Mouse (Mus musculus) thymus, postnatal 0 days (tissue): ENCODE results near the gene Gm128. TPM values are rescaled to one million over a fixed set of nuclear protein-coding genes. Genes with fewer than 3 reads are reported as not detected.
"Not testable (repeated sequence)": the region's sequence is repeated elsewhere in the genome, so short reads cannot be mapped to it uniquely, and the experiment has no call there.

Experiments
- DNase-seq: peaks from one replicate; pipeline ENCODE4 v3.0.0-alpha.2; 2015; ENCODE audit warnings: low spot score
- polyA plus RNA-seq: library from polyadenylated mRNA; unstranded; fragments of >200 nt; fragmentation: Nextera tagmentation; extraction: Ambion mirVana; gene quantifications from 2 replicates; pipeline ENCODE4 v1.2.1, GENCODE M21; 2015

Gene Gm128
- polyA plus RNA-seq, 1 experiment from 2014 or later, result 0.39 TPM

DNA sequence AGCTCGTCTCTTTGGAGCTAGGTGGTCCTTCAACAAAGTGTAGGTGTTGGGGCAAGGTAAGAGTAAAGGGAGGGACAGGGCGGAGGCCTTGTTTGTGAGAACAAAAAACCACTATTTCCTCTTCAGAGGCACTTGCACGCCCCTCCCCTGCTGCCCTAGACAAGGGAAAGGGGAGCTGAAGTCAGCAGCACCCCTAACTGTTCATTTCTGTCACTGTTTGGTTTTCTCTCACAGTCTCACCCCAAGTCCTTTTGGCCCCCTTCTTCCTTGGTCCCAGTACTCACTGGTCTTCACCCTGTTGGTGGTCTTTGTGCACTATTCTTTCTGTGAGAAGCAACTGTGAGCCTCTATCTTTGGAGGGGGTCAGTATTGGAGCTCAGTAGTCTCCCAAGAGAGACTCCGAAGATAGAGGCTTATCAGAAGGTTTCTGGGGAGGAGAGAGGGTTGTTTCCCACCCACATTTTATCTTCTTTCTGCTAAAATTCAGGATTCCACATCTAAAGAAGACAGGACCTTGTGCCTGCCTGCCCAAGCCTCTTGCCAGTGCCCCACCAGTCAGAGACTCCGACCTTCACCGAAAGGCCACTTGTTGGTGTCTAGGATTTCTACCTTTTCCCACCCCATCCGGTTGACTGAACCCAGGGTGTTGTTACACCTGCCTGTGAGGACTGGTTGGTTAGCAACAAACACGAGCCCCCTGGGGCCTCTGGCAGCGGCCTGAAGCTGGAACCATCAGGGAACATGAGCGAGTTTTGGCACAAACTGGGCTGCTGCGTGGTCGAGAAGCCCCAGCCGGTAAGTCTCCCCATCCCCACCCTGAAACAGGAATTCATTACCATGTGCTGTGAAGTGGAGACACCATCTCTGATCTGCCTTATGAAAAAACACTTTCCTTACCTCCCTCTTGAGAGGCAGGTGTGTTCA, 9.8 kb downstream of the Gm128 start, which contains the start of gene Mllt11:
Mllt11 (minus strand) TSS at position 874 of the 924 bp plus-strand sequence.
- DNase-seq, result peak; percentile 58

GRCm38 (mm10) chr3:95230495-95231297, 10.7 kb downstream of the Gm128 start:
- peak; percentile 35 for DNase-seq

- no peak for DNase-seq
Observed at GRCm38 (mm10) chr3:95229781-95230494, 11.5 kb downstream of the Gm128 start.

GRCm38 (mm10) chr3:95228894-95229780, 12.3 kb downstream of the Gm128 start:
- DNase-seq, result peak; percentile 58

DNA sequence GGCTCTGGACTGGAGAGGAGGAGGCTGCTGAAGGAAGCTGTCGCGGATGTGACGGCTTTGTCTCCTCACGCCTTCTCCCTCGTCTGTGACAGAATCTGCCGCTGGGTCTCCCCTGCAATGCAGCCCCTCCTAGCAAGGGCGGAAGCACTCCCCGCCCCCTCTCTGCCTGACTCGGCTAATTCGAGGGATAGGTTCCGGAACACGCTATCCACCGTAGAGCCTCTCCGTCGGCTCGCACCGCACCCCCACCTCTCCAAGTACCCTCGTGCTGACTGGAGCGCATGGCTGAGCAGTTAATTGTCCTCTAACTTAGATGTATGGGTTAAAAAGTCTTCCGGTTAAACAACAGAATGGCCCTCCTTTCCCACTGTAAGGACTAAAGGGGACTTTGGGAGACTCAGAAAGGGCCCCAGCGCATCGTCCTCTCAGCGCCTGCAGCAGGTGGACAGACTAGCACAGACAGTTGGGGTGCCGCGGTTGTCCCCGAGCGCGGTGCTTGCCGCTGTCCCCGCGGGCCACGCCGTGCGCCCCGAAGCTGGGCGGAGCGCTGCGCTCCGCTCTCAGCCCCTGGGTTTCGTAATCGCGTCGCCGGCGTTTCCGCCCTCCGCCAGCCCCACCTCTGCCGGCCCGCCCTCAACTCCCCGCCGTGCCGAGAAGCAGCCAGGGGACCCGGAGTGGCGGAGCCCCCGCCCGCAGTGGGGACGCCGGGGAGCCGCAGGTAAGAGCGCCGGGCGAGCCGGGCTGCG, 13.1 kb downstream of the Gm128 start, which contains the start of gene Cdc42se1:
Cdc42se1 (plus strand) TSS at position 585 of the 746 bp plus-strand sequence.
- DNase-seq, result peak; percentile 94

DNA sequence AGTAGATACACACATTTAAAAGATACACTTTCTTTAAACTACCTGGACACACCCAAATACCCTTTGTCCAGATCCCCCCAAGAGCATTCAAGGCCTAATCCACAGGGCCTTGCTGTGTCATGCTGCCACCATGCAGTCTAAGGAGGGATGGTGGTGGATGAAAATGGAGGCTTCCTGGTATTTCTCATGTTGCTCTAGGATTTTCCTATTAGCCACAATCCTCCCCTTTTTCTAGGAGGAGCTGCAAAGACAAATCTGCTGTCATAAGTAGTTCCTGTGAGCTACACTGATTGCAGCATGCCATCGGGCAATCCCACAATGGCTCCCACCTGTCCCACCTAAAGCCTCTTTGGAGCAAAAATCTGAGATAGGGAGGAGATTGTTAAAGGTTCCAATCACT, 14.2 kb downstream of the Gm128 start:
- DNase-seq, result no peak

DNA sequence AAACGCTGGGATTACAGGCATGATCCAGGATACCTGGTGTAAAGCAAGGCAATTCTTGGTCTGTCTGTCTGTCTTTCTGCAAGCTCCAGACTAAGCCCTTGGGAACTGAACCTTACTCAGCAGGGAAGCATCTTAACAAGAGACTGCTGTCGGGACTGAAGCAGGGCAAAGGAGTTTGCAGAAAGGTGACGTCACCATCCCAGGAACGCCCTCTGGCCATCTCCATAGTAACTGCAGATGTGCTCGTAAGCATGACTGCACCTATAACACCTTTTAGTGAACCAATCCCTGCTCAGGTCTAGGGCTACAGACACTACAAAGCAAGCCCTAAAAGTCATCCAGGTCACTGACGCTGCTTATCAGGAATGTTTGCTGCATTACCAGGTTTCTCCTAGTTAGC, 17.1 kb downstream of the Gm128 start:
- DNase-seq, result no peak

DNA sequence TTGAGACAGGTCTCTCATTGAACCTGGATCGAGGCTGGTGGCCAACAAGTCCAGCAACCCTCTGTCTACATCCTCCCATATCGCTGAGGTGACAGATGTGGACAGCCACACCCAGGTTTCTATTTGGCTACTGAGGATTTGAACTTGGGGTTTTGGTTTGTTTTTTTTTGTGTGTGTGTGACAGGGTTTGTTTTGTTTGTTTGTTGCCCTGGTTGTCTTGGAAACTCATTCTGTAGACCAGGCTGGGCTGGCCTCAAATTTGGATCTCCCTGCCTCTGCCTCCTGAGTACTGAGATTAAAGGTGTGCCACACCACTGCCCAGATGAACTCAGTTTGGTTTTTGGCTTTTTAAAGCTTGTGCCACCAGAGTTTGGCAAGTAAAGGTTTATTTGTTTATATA, 18.4 kb downstream of the Gm128 start:
- no peak for DNase-seq

- DNase-seq, result no peak
Observed at GRCm38 (mm10) chr3:95218466-95219137, 22.8 kb downstream of the Gm128 start.

GRCm38 (mm10) chr3:95217255-95218134, 23.9 kb downstream of the Gm128 start, which contains the start of gene Gabpb2:
Gabpb2 (minus strand) TSS chr3:95217916.
- peak; percentile 92 for DNase-seq

DNA sequence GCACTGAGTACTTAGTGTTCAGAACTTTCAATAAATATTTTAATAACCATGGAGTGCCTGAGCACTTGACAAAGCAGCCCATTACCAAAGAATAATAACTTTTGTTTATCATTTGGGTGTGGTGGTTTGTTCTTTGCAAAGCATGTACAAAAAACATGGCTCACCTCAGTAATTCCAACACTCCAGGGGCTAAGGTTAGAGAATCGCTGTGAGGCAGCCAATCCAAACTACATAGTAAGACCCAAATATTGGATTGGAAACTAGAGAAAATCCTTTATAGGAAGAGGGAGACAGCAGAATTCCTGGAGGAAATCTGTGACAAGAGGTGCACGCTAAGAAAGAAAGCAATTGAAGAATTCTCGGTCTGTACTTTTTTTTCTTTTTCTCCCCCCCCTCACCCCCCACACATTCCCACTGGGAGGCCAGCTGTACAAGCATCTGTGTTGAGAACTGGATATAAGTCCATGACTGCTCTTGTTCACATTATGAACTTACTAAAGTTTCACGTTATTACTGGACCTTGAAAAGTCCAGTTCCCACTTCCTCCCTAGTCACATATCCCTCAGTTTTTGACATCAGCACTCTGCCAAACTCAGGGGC, 24.6 kb downstream of the Gm128 start:
- no peak for DNase-seq

DNA sequence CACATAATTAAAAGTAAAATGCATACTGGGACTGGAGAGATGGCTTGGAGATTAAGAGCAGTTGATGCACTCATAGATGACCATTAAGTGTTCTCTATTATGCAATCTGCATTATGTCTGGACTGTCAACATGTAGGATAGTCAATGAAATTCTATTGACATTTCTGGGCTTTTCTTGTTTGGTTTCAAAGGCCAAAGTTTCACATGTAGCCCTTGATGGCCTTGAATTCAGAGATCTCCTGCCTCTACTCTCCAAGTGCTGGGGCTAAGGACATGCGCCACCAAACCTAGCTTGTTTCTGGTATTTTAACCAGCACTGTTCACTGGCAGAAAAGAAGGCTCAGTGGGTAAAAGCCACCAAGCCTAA, 27.8 kb downstream of the Gm128 start:
- no peak for DNase-seq

GRCm38 (mm10) chr3:95212889-95213608, 28.3 kb downstream of the Gm128 start:
- not testable (repeated sequence) for DNase-seq

GRCm38 (mm10) chr3:95210585-95210984, 30.8 kb downstream of the Gm128 start:
- DNase-seq, result peak; percentile 75

DNA sequence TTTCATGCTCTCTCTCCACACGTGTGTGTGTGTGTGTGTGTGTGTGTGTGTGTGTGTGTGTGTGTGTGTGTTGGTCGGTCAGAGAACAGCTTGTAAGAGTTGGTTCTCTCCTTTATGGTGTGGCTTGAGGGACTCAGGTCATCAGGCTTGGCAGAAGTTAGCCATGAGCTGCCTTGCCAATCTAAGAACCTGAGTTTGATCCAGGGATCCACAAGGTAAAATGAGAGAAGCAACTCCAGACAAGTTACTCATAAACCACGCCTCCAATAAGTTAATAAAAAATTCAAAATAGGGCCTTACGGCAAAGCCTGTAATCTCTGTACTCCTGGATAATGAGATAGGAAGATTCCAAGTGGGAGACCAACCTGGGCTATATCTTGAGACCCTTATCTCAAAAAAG, 33.1 kb downstream of the Gm128 start:
- no peak for DNase-seq

DNA sequence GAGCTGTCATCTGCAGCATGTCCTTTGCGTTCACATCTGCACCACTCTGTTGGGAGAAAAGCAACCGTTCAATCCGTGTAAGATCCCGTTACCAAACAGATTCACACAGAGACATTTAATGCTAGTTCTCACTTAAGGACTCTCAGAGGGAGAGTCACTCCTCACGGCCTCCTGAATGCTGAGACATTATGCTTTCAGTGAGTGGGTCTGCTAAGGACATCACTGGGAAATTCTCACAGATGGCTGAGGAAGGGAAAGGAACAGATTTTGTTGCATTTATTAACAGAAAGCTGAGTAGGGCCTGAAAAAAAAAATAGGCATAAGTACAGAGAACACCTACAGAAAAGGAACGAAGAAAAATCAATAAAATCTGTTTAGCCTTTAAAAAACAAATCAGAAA, 37.5 kb downstream of the Gm128 start:
- DNase-seq, result no peak

DNA sequence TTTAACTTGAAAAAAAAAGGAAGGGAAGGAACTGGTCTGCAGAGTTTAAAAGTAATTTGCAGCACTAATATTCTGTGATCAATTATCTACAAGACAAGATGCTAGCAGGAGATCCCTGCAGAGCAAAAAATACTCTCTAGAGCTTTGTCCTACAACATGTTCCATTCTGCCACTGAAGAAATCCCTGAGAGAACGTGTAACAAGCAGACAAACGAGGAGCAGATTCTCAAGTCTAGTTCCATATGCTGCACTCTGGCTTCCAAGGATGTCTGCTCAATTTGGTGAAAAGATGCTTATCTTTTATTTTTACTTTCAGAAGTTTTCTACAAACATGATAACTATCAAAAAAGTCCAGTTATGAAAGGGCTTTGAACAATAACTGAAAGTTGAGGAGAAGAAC, 40.8 kb downstream of the Gm128 start:
- no peak for DNase-seq
